Mouse (Mus musculus): Measurements from ENCODE around the gene Tsen54.

DNA sequence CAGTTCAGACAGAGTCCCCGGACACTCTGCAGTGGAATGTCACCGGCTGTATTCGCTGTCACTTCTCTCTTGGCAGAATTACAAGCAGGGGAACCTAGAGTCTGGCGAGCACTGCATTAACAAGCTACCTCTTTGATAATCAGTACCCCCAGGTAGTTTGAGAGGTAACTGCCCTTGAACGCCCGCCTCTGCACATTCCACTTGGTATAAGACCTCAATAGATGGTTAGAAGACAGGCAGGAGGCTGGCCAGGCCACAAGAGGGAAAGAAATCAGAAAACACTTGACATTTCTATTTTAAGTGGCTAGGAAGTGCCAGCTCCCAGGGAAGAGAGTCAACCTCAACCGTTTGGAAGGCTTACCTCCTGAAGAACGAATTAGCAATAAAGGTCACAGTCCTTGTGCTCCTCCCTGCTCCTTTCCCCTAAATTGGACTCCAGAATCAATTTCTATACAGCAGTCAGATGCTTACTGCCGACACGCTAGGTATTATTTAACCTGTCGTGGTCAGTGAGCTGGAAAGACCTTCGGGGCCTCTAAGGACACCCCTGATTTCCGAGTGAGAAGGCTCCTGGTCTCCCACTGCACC, 48.1 kb upstream of the Tsen54 start:
- TF ChIP-seq POLR2A (IDR thresholded peaks at IDR 0.05; ENCODE audit: insufficient read depth, low read depth, low read length) = 0 out of 2 replicates have a peak, but pooled peaks have one; percentile 21
- TF ChIP-seq CTCF (IDR thresholded peaks at IDR 0.05) = peak; percentile 39

Measured in heart, adult 2 months (tissue).